9 mouse cellular contexts compared by ENCODE assay signal in the genomic region with DNA sequence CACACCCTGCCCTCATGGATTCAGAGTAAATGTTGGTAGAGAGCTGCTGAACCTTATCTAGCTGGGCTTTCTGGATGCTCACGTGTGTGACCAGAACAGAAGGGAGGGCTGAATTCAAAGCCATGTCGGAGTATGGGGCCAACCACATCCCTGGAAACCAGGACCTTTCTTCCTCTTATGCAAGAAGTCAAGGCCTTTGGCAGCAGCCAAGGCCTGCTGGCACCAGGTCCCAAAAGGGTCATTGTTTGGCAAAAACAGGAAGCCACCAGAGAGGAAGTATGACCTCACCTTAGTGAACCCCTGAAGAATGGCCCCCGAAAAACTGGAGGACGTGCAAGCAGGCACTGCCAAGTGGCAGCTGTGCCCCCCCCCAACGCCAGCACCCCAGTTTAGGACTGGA. TPM values are rescaled to one million over a fixed set of nuclear protein-coding genes. Genes with fewer than 3 reads are reported as not detected.
DNase-seq lines count a peak whose midpoint lies in the region; ATAC-seq lines count a peak whose summit lies in the region.
"Had no signal": no experiment of that assay in that cellular context is flagged by ENCODE, and none has a peak within 500 bp of the region (broad histone marks: within the 10 kb centered on the region; RNA-seq: fewer than 3 reads in every experiment).

No protein-coding gene starts in this region.

- H3K4me1 ChIP-seq in heart, embryonic 11.5 days (ENCODE audit: control insufficient read depth, insufficient read depth, low read length) = peaks cover 16% of the 10 kb centered on the region
- peaks cover 77% of the 10 kb centered on the region for H3K4me1 ChIP-seq in megakaryocyte, embryonic 14.5 days
- H3K4me1 ChIP-seq in forebrain, embryonic 15.5 days = peaks cover 21% of the 10 kb centered on the region

- H3K27ac ChIP-seq in heart, embryonic 11.5 days (ENCODE audit: low read depth, low read length) = no peak overlapping the region
- no peak overlapping the region for H3K27ac ChIP-seq in forebrain, embryonic 15.5 days (replicated peaks)

- H3K27me3 ChIP-seq in heart, embryonic 11.5 days (ENCODE audit: control insufficient read depth, insufficient read depth, low read length) = peaks cover 6% of the 10 kb centered on the region; the same call in 1 of the 2 replicates
- H3K27me3 ChIP-seq in megakaryocyte, embryonic 14.5 days (replicated peaks) = peaks cover 37% of the 10 kb centered on the region
- no peaks in the 10 kb centered on the region for H3K27me3 ChIP-seq in forebrain, embryonic 15.5 days
- H3K27me3 ChIP-seq: CH12.LX had no signal

- no peak for ATAC-seq in heart, embryonic 11.5 days (replicated peaks; ENCODE audit: insufficient number of reproducible peaks, low FRiP score, low TSS enrichment)
- no peak for ATAC-seq in forebrain, embryonic 15.5 days (replicated peaks)

- 73% methylated on average over 5 of the region's 5 CpGs for WGBS in heart, embryonic 11.5 days (ENCODE audit: insufficient replicate concordance)
- WGBS in forebrain, embryonic 15.5 days = 77% methylated on average over 5 of the region's 5 CpGs

- no peaks in the 10 kb centered on the region for H3K9me3 ChIP-seq in heart, embryonic 11.5 days (replicated peaks; ENCODE audit: control insufficient read depth, low read length)
- H3K9me3 ChIP-seq in megakaryocyte, embryonic 14.5 days = no peaks in the 10 kb centered on the region
- H3K9me3 ChIP-seq in forebrain, embryonic 15.5 days = no peaks in the 10 kb centered on the region

- peak; percentile 76 to 84 for DNase-seq in heart, adult 18-20 months
- peak; percentile 73 for DNase-seq in adrenal gland, postnatal 10 days
- peak; percentile 65 for DNase-seq in kidney, adult 18-20 months
- DNase-seq in cerebellum, adult 11 months = no peak
- DNase-seq in urinary bladder, postnatal 14 days (ENCODE audit: low spot score) = no peak

- no peak overlapping the region for H3K9ac ChIP-seq in heart, embryonic 11.5 days (ENCODE audit: low read depth, low read length)
- H3K9ac ChIP-seq in forebrain, embryonic 15.5 days (replicated peaks) = no peak overlapping the region

- no peak overlapping the region for H3K4me3 ChIP-seq in heart, embryonic 11.5 days (ENCODE audit: low read depth, low read length)
- peak overlapping the region; percentile 67 for H3K4me3 ChIP-seq in megakaryocyte, embryonic 14.5 days (replicated peaks)
- H3K4me3 ChIP-seq in forebrain, embryonic 15.5 days = no peak overlapping the region

- no peak overlapping the region for H3K4me2 ChIP-seq in heart, embryonic 11.5 days
- H3K4me2 ChIP-seq in forebrain, embryonic 15.5 days (replicated peaks) = no peak overlapping the region

- no peaks in the 10 kb centered on the region for H3K36me3 ChIP-seq in heart, embryonic 11.5 days (ENCODE audit: control insufficient read depth, insufficient read depth, low read length)
- no peaks in the 10 kb centered on the region for H3K36me3 ChIP-seq in megakaryocyte, embryonic 14.5 days (replicated peaks; ENCODE audit: low read length)
- no peaks in the 10 kb centered on the region for H3K36me3 ChIP-seq in forebrain, embryonic 15.5 days

RNA-seq across cellular contexts. Expression of a gene that starts 33.5 kb away (rescaled TPM):
- total RNA-seq in heart, adult 18-20 months (2021) = 1 to 10 TPM; 7.5 to 8.0 TPM
- polyA plus RNA-seq in heart, embryonic 11.5 days (2014; fragmentation: Nextera tagmentation; extraction: Ambion mirVana) = 3.9 and 6.4 TPM in 2 replicates
- 10 to 100 TPM; 15.2 to 17.3 TPM for total RNA-seq in adrenal gland, postnatal 10 days (2021)
- polyA plus RNA-seq in megakaryocyte, embryonic 14.5 days (2012; ENCODE audit: insufficient read depth, low replicate concordance) = 28.6 and 53.0 TPM in 2 replicates
- polyA plus RNA-seq in forebrain, embryonic 15.5 days (2015; fragmentation: Nextera tagmentation; extraction: Ambion mirVana) = 2.3 and 2.4 TPM in 2 replicates

Comparison
In these comparisons a context has a peak if more than half of its experiments do, and no peak if none do; other contexts are left out.
1. DNase-seq: peak in heart, adult 18-20 months (2 of 2), adrenal gland, postnatal 10 days (single experiment) and kidney, adult 18-20 months (single experiment); none in cerebellum, adult 11 months (single experiment) and urinary bladder, postnatal 14 days (single experiment).